Mouse (Mus musculus) gastrocnemius, postnatal 4 days (tissue): ENCODE measurements around the gene Mef2d. TPM values are rescaled to one million over a fixed set of nuclear protein-coding genes. Genes with fewer than 3 reads are reported as not detected.
"Not testable (repeated sequence)": the region's sequence is repeated elsewhere in the genome, so short reads cannot be mapped to it uniquely, and the experiment has no call there.

Experiments
- DNase-seq, 2 experiments: peaks; one replicate each; pipeline ENCODE4 v3.0.0; 2021 to 2022; ENCODE audit warnings: low spot score in 2 of 2, mixed read lengths in 2 of 2
- total RNA-seq, 2 experiments: library from RNA; stranded (reverse); gene quantifications; 2 replicates each; pipeline ENCODE4 v1.2.3; 2021

Gene Mef2d
- total RNA-seq, 2 experiments from 2014 or later, result 160 to 174 TPM

GRCm38 (mm10) chr3:88177562-88178345, 35.6 kb downstream of the Mef2d start:
- DNase-seq, result peak; percentile 95 to 99

GRCm38 (mm10) chr3:88178346-88178733, 36.2 kb downstream of the Mef2d start:
- DNase-seq, result not testable (repeated sequence)

- no peak for DNase-seq
Observed at GRCm38 (mm10) chr3:88178986-88179385, 36.8 kb downstream of the Mef2d start.

- DNase-seq, result no peak
Observed at GRCm38 (mm10) chr3:88181374-88181773, 39.2 kb downstream of the Mef2d start.

GRCm38 (mm10) chr3:88186424-88186823, 44.3 kb downstream of the Mef2d start:
- DNase-seq, result no peak

- no peak for DNase-seq
Observed at GRCm38 (mm10) chr3:88191146-88191545, 49.0 kb downstream of the Mef2d start.

GRCm38 (mm10) chr3:88191820-88192616, 49.8 kb downstream of the Mef2d start:
- DNase-seq, result peak in 1 of 2 experiments; percentile 31

GRCm38 (mm10) chr3:88197741-88198504, 55.8 kb downstream of the Mef2d start:
- no peak for DNase-seq

GRCm38 (mm10) chr3:88198505-88199020, 56.4 kb downstream of the Mef2d start:
- no peak for DNase-seq

- DNase-seq, result no peak
Observed at GRCm38 (mm10) chr3:88199541-88200110, 57.5 kb downstream of the Mef2d start.

GRCm38 (mm10) chr3:88200161-88200971, 58.2 kb downstream of the Mef2d start:
- no peak for DNase-seq

- DNase-seq, result no peak
Observed at GRCm38 (mm10) chr3:88200972-88201330, 58.8 kb downstream of the Mef2d start.

GRCm38 (mm10) chr3:88201640-88202039, 59.5 kb downstream of the Mef2d start:
- no peak for DNase-seq

- no peak for DNase-seq
Observed at GRCm38 (mm10) chr3:88202986-88203385, 60.8 kb downstream of the Mef2d start.

GRCm38 (mm10) chr3:88203456-88203855, 61.3 kb downstream of the Mef2d start:
- DNase-seq, result no peak

GRCm38 (mm10) chr3:88203999-88204700, 62.0 kb downstream of the Mef2d start:
- DNase-seq, result no peak

GRCm38 (mm10) chr3:88204751-88205150, 62.6 kb downstream of the Mef2d start:
- no peak for DNase-seq

GRCm38 (mm10) chr3:88205176-88205562, 63.0 kb downstream of the Mef2d start:
- no peak for DNase-seq
